Mouse (Mus musculus) liver, embryonic 14.5 days (tissue): Measurements from ENCODE around the gene Cgnl1. TPM values are rescaled to one million over a fixed set of nuclear protein-coding genes. Genes with fewer than 3 reads are reported as not detected.

Experiments used
- ATAC-seq: fragments of 200-750 bp; cut with Nextera tagmentation; 2 replicates; pipeline ENCODE4 v1.8.0; 2017; ENCODE audit warnings: moderate number of reproducible peaks, mild to moderate bottlenecking, moderate library complexity; ENCODE audit not compliant: insufficient read depth
- DNase-seq, 3 experiments: peaks; one replicate each; pipeline ENCODE4 v3.0.0-alpha.2; 2012 to 2013; ENCODE audit warnings: low read depth in 3 of 3, low spot score in 3 of 3
- H3K27ac ChIP-seq: fragments of 300-500 bp; sonication (generic); 2 replicates; pipeline ENCODE4 v1.5.1; 2014; ENCODE audit warnings: moderate library complexity, mild to moderate bottlenecking, control low read depth, inconsistent platforms
- H3K27me3 ChIP-seq: fragments of 300-500 bp; sonication (generic); 2 replicates; pipeline ENCODE4 v1.6.1; 2014; ENCODE audit warnings: mild to moderate bottlenecking, low read length, moderate library complexity; ENCODE audit not compliant: control insufficient read depth, insufficient read depth
- H3K36me3 ChIP-seq: fragments of 300-500 bp; sonication (generic); replicated peaks from 2 replicates; pipeline ENCODE4 v1.6.1; 2014; ENCODE audit warnings: low read depth; ENCODE audit not compliant: control insufficient read depth, insufficient read depth
- H3K4me1 ChIP-seq, 2 experiments: fragments of 200-500 bp in 1 of 2; fragments of 300-500 bp in 1 of 2; sonication (generic) in 1 of 2; replicated peaks; 2 replicates each; pipeline ENCODE4 v1.6.1; 2012 to 2014; ENCODE audit warnings: antibody characterized with exemption in 1 of 2, inconsistent platforms in 1 of 2, low read length in 1 of 2; ENCODE audit not compliant: control insufficient read depth in 2 of 2, insufficient read depth in 2 of 2
- H3K4me2 ChIP-seq: fragments of 300-500 bp; sonication (generic); 2 replicates; pipeline ENCODE4 v1.6.1; 2014; ENCODE audit warnings: low read depth, mild to moderate bottlenecking, control low read depth, moderate library complexity
- H3K4me3 ChIP-seq, 2 experiments: fragments of 200-500 bp in 1 of 2; fragments of 300-500 bp in 1 of 2; sonication (generic) in 1 of 2; 2 replicates each; pipeline ENCODE4 v1.5.1; 2012 to 2014; ENCODE audit warnings: low read depth in 2 of 2, low read length in 2 of 2, mild to moderate bottlenecking in 2 of 2, control low read depth in 1 of 2, inconsistent platforms in 1 of 2, moderate library complexity in 1 of 2; ENCODE audit not compliant: insufficient read depth in 1 of 2
- H3K9ac ChIP-seq: fragments of 300-500 bp; sonication (generic); replicated peaks from 2 replicates; pipeline ENCODE4 v1.6.1; 2014; ENCODE audit warnings: mild to moderate bottlenecking, control low read depth, moderate library complexity
- H3K9me3 ChIP-seq: fragments of 300-500 bp; sonication (generic); 2 replicates; pipeline ENCODE4 v1.6.1; 2016; ENCODE audit warnings: low read length, mixed read lengths; ENCODE audit not compliant: control insufficient read depth
- CTCF ChIP-seq: IDR thresholded peaks from 2 replicates; pipeline ENCODE4 v1.5.1; 2016; ENCODE audit warnings: antibody characterized with exemption, low read depth, control low read depth
- EP300 ChIP-seq: IDR thresholded peaks from 2 replicates; pipeline ENCODE4 v1.6.1; 2016; ENCODE audit warnings: antibody characterized with exemption, low read depth
- WGBS: fragments of 180-500 bp; shearing (Covaris S2); extraction: QIAGEN DNeasy Blood & Tissue Kit; methylation state at CpG from one replicate; pipeline ENCODE4 v1.1.7; 2014; ENCODE audit not compliant: insufficient replicate concordance; 5-methylcytosine and 5-hydroxymethylcytosine counted together
- polyA plus RNA-seq, 2 experiments: library from polyadenylated mRNA; depleted of rRNA in 1 of 2; stranded (reverse) in 1 of 2; unstranded in 1 of 2; fragments of >200 nt; fragmentation: Nextera tagmentation in 1 of 2; extraction: Ambion mirVana in 1 of 2; gene quantifications; 2 replicates each; pipeline versions ENCODE4 v1.2.1 to v1.2.3; 2012 to 2014

The Cgnl1 gene
- polyA plus RNA-seq, 2 experiments, result 1.2 to 1.8 TPM

DNA sequence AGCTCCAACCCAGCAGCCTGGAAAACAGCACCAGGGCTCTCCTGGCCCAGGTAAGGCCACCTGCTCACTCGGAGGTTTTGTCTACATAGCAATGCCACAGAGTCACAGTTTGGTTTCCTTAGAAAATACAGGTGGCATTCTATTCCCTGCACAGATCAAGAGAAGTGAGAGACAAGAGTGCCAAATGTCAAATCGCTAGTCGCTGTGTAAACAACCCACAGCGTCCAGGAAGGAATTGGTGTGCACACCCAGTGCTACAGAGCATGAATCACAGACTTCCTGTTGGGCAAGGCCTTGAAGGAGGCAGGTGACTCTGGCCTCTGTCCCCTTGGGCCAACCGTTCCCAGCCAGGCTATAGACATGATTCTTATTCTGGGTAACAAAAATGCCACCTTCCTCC lies 103.8 kb downstream of the Cgnl1 start:
- no peak for ATAC-seq
- WGBS, result 13% methylated on average over 5 of the region's 5 CpGs
- H3K27me3 ChIP-seq, result no peaks in the 10 kb centered on the region
- no peaks in the 10 kb centered on the region for H3K9me3 ChIP-seq
- H3K27ac ChIP-seq, result no peak overlapping the region
- no peak overlapping the region for H3K4me2 ChIP-seq
- TF ChIP-seq EP300, result no peak
- no peak for TF ChIP-seq CTCF
- no peak for DNase-seq
- peaks cover 0 to 14% of the 10 kb centered on the region in 2 experiments; a peak in 2 of 4 replicates for H3K4me1 ChIP-seq
- no peak overlapping the region for H3K4me3 ChIP-seq
- no peak overlapping the region for H3K9ac ChIP-seq
- no peaks in the 10 kb centered on the region for H3K36me3 ChIP-seq

GRCm38 (mm10) chr9:71666432-71666831 lies 105.0 kb downstream of the Cgnl1 start:
- Histone ChIP-seq H3K27ac (no peak overlapping the region), H3K9ac (no peak overlapping the region), H3K9me3 (no peaks in the 10 kb centered on the region), H3K4me2 (no peak overlapping the region), H3K4me3 (no peak overlapping the region), H3K4me1 (peaks cover 0 to 14% of the 10 kb centered on the region in 2 experiments; a peak in 2 of 4 replicates), H3K36me3 (no peaks in the 10 kb centered on the region), H3K27me3 (no peaks in the 10 kb centered on the region)
- ATAC-seq (no peak), DNase-seq (no peak)
- 63% methylated on average over 6 of the region's 6 CpGs for WGBS
- TF ChIP-seq EP300 (no peak), CTCF (no peak)

DNA sequence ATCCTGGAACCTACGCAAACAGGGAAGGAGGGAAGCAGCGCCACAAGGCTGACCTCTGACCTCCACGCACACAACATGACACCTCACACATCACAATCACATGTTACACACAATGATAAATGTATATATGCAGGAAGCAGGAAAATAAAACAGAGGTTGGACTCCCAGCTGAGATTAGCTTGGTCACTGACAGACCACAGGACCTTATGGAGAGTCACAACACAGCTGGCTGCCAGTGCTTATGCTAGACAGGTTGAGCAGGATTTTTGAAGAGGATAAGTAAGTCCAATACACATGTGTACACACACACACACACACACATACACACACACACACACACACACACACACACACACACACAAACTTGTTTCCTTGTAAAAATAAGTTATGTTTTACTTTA lies 105.9 kb downstream of the Cgnl1 start:
- Histone ChIP-seq H3K9ac (no peak overlapping the region), H3K4me1 (peaks cover 0 to 16% of the 10 kb centered on the region in 2 experiments; a peak in 2 of 4 replicates), H3K27ac (no peak overlapping the region), H3K9me3 (no peaks in the 10 kb centered on the region), H3K36me3 (no peaks in the 10 kb centered on the region), H3K4me2 (no peak overlapping the region), H3K27me3 (no peaks in the 10 kb centered on the region), H3K4me3 (no peak overlapping the region)
- DNase-seq, result no peak
- TF ChIP-seq EP300 (no peak), CTCF (no peak)
- 77% methylated on average over 3 of the region's 3 CpGs for WGBS
- no peak for ATAC-seq

DNA sequence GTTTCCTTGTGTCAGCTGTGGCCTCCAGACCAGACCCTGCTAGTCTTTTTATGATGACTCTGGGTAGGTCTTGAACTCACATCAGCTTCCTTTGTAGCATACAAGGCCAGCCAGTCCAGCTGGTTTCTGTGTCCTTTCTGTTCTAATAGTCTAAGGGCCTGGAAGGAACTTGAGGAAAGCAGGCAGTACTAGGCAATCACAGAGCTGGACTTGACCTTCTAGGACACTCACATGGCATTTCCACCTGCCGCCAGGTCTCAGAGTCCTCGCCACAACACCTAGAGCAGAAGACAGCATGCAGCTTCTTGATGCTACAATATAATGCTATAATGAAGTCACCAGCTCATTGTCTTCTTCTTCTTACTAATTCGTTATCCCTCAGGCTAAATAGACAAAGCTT lies 106.5 kb downstream of the Cgnl1 start:
- Histone ChIP-seq H3K4me1 (peaks cover 3 to 19% of the 10 kb centered on the region in 2 experiments; a peak in 3 of 4 replicates), H3K36me3 (no peaks in the 10 kb centered on the region), H3K4me2 (no peak overlapping the region), H3K9me3 (no peaks in the 10 kb centered on the region), H3K27ac (no peak overlapping the region), H3K27me3 (no peaks in the 10 kb centered on the region), H3K9ac (no peak overlapping the region), H3K4me3 (no peak overlapping the region)
- whole genome bisulfite sequencing, result 67% methylated on average over 3 of the region's 3 CpGs
- no peak for TF ChIP-seq EP300
- no peak for ATAC-seq
- no peak for DNase-seq

- no peaks in the 10 kb centered on the region for H3K9me3 ChIP-seq
- TF ChIP-seq EP300, result no peak
- TF ChIP-seq CTCF, result no peak
- no peak overlapping the region for H3K27ac ChIP-seq
- no peak overlapping the region for H3K9ac ChIP-seq
- no peak overlapping the region for H3K4me2 ChIP-seq
- DNase-seq (peak in 1 of 3 experiments; percentile 14), ATAC-seq (peak; percentile 54)
- peaks cover 7 to 28% of the 10 kb centered on the region in 2 experiments; a peak in 3 of 4 replicates for H3K4me1 ChIP-seq
- H3K36me3 ChIP-seq, result no peaks in the 10 kb centered on the region
- no peaks in the 10 kb centered on the region for H3K27me3 ChIP-seq
- H3K4me3 ChIP-seq, result no peak overlapping the region
- WGBS, result 58% methylated on average over 11 of the region's 11 CpGs
Observed at GRCm38 (mm10) chr9:71663421-71664217, 107.8 kb downstream of the Cgnl1 start.
